Mouse (Mus musculus) stomach, postnatal 0 days (tissue): Measurements from ENCODE around the gene Tmem259.

Experiments
- CTCF ChIP-seq: IDR thresholded peaks from 2 replicates; pipeline ENCODE4 v1.5.1; 2016; ENCODE audit warnings: antibody characterized with exemption, low read depth, mild to moderate bottlenecking, moderate library complexity
- EP300 ChIP-seq: optimal IDR thresholded peaks from 2 replicates; pipeline ENCODE3; 2016; ENCODE audit warnings: antibody characterized with exemption

- no peak for TF ChIP-seq CTCF
- no peak for TF ChIP-seq EP300
Measured at GRCm38 (mm10) chr10:80023758-80024157, 39.6 kb upstream of the Tmem259 start.
